Mouse (Mus musculus): Measurements from ENCODE around the gene Zmynd11.

Zmynd11 gene

GRCm38 (mm10) chr13:9713462-9714134 is 51.5 kb downstream of the Zmynd11 start:
- no peak for DNase-seq (ENCODE audit: low read depth, low spot score)

- no peak for DNase-seq (ENCODE audit: low read depth, low spot score)
Measured at GRCm38 (mm10) chr13:9712971-9713370, 52.2 kb downstream of the Zmynd11 start.

- no peak for DNase-seq (ENCODE audit: low read depth, low spot score)
Measured at GRCm38 (mm10) chr13:9712409-9712808, 52.7 kb downstream of the Zmynd11 start.

GRCm38 (mm10) chr13:9708433-9709240 is 56.5 kb downstream of the Zmynd11 start:
- no peak for DNase-seq (ENCODE audit: low read depth, low spot score)

GRCm38 (mm10) chr13:9706720-9707119 is 58.4 kb downstream of the Zmynd11 start:
- no peak for DNase-seq (ENCODE audit: low read depth, low spot score)

GRCm38 (mm10) chr13:9702615-9703235 is 62.4 kb downstream of the Zmynd11 start:
- DNase-seq (ENCODE audit: low read depth, low spot score) = no peak

- DNase-seq (ENCODE audit: low read depth, low spot score) = no peak
Measured at GRCm38 (mm10) chr13:9697340-9697739, 67.8 kb downstream of the Zmynd11 start.

- no peak for DNase-seq (ENCODE audit: low read depth, low spot score)
Measured at GRCm38 (mm10) chr13:9695809-9696208, 69.3 kb downstream of the Zmynd11 start.

- DNase-seq (ENCODE audit: low read depth, low spot score) = no peak
Measured at GRCm38 (mm10) chr13:9695403-9695802, 69.7 kb downstream of the Zmynd11 start.

- no peak for DNase-seq (ENCODE audit: low read depth, low spot score)
Measured at GRCm38 (mm10) chr13:9694651-9695050, 70.5 kb downstream of the Zmynd11 start.

GRCm38 (mm10) chr13:9692876-9693275 is 72.3 kb downstream of the Zmynd11 start:
- no peak for DNase-seq (ENCODE audit: low read depth, low spot score)

GRCm38 (mm10) chr13:9689366-9689765 is 75.8 kb downstream of the Zmynd11 start:
- no peak for DNase-seq (ENCODE audit: low read depth, low spot score)

- DNase-seq (ENCODE audit: low read depth, low spot score) = no peak
Measured at GRCm38 (mm10) chr13:9686765-9687164, 78.4 kb downstream of the Zmynd11 start.

- DNase-seq (ENCODE audit: low read depth, low spot score) = no peak
Measured at GRCm38 (mm10) chr13:9686261-9686660, 78.9 kb downstream of the Zmynd11 start.

GRCm38 (mm10) chr13:9684153-9684923 is 80.8 kb downstream of the Zmynd11 start:
- DNase-seq (ENCODE audit: low read depth, low spot score) = no peak

GRCm38 (mm10) chr13:9683280-9683679 is 81.8 kb downstream of the Zmynd11 start:
- no peak for DNase-seq (ENCODE audit: low read depth, low spot score)

GRCm38 (mm10) chr13:9681492-9681891 is 83.6 kb downstream of the Zmynd11 start:
- DNase-seq (ENCODE audit: low read depth, low spot score) = no peak

GRCm38 (mm10) chr13:9674126-9674525 is 91.0 kb downstream of the Zmynd11 start:
- DNase-seq (ENCODE audit: low read depth, low spot score) = no peak

GRCm38 (mm10) chr13:9669246-9669645 is 95.9 kb downstream of the Zmynd11 start:
- no peak for DNase-seq (ENCODE audit: low read depth, low spot score)

GRCm38 (mm10) chr13:9667954-9668496 is 97.1 kb downstream of the Zmynd11 start:
- DNase-seq (ENCODE audit: low read depth, low spot score) = no peak

- no peak for DNase-seq (ENCODE audit: low read depth, low spot score)
Measured at GRCm38 (mm10) chr13:9663593-9663992, 101.5 kb downstream of the Zmynd11 start.

- no peak for DNase-seq (ENCODE audit: low read depth, low spot score)
Measured at GRCm38 (mm10) chr13:9660711-9661110, 104.4 kb downstream of the Zmynd11 start.
